In the genomic region with DNA sequence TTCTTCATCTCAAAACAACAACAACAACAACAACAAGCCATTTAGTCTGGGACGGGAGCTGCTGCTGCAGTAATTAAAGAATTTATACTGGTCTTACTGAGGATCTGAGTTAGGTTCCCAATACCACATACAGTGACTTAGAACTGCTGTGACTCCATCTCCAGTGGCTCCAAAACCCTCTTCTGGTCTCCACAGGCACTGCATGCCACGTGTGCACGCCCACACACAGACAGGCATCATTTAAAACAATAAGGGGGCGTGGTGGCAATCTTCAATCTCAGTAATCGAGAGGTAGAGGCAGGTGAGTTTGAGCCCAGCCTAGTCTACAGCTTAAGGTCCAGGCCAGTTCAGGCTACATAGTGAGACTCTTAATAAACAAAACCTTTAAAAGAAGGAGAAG, we compare ENCODE assay signal across 17 mouse cellular contexts. TPM values are rescaled to one million over a fixed set of nuclear protein-coding genes. Genes with fewer than 3 reads are reported as not detected.
DNase-seq lines count a peak whose midpoint lies in the region; ATAC-seq and TF ChIP-seq lines count a peak whose summit lies in the region.
"Had no signal": no experiment of that assay in that cellular context is flagged by ENCODE, and none has a peak within 500 bp of the region (broad histone marks: within the 10 kb centered on the region; RNA-seq: fewer than 3 reads in every experiment).

No protein-coding gene starts in this region.

- H3K4me2 ChIP-seq in hindbrain, postnatal 0 days (ENCODE audit: low read depth, low read length): no peak overlapping the region
- H3K4me2 ChIP-seq in hindbrain, embryonic 13.5 days: no peak overlapping the region
- H3K4me2 ChIP-seq: forebrain, embryonic 13.5 days; hindbrain, embryonic 14.5 days had no signal

- no peak overlapping the region for H3K4me3 ChIP-seq in hindbrain, postnatal 0 days (ENCODE audit: low read length)
- H3K4me3 ChIP-seq in hindbrain, embryonic 13.5 days: no peak overlapping the region
- no peak overlapping the region for H3K4me3 ChIP-seq in forebrain, embryonic 10.5 days
- H3K4me3 ChIP-seq in hindbrain, embryonic 10.5 days: no peak overlapping the region
- H3K4me3 ChIP-seq: forebrain, embryonic 13.5 days; heart, adult 2 months; midbrain, embryonic 10.5 days had no signal

- no peak for DNase-seq in hindbrain, postnatal 0 days (ENCODE audit: low spot score)
- DNase-seq in thymus, postnatal 14 days: peak; percentile 11
- DNase-seq in thymus, adult 18-20 months: no peak
- DNase-seq in induced T-regulatory cell, adult 2 months (ENCODE audit: low read depth): peak; percentile 72
- no peak for DNase-seq in urinary bladder, adult 2 months (ENCODE audit: low spot score)
- no peak for DNase-seq in forebrain, embryonic 10.5 days (ENCODE audit: extremely low spot score, low spot score)
- DNase-seq in hindbrain, embryonic 10.5 days (ENCODE audit: low spot score): no peak
- DNase-seq: cerebellum, adult 9-11 months; embryo, embryonic 11 days; heart, adult 2 months; layer of hippocampus, adult 9-11 months had no signal

- TF ChIP-seq CTCF in hindbrain, postnatal 0 days (IDR thresholded peaks at IDR 0.05; ENCODE audit: low read depth): peak; percentile 25; the same call in 1 of the 2 replicates

- 75% methylated on average over 5 of the region's 5 CpGs for WGBS in hindbrain, postnatal 0 days
- whole genome bisulfite sequencing in hindbrain, embryonic 13.5 days: 72% methylated on average over 5 of the region's 5 CpGs
- 79% methylated on average over 5 of the region's 5 CpGs for WGBS in forebrain, embryonic 10.5 days
- WGBS in hindbrain, embryonic 10.5 days: 79% methylated on average over 5 of the region's 5 CpGs

- H3K27ac ChIP-seq in hindbrain, postnatal 0 days: no peak overlapping the region
- H3K27ac ChIP-seq in hindbrain, embryonic 13.5 days: no peak overlapping the region
- H3K27ac ChIP-seq in forebrain, embryonic 10.5 days: no peak overlapping the region
- no peak overlapping the region for H3K27ac ChIP-seq in hindbrain, embryonic 10.5 days
- H3K27ac ChIP-seq: forebrain, embryonic 13.5 days; heart, adult 2 months; hindbrain, embryonic 14.5 days; midbrain, embryonic 10.5 days had no signal

- peaks cover 8% of the 10 kb centered on the region; the same call in 1 of the 2 replicates for H3K36me3 ChIP-seq in hindbrain, postnatal 0 days (ENCODE audit: insufficient read depth, low read length)
- peaks cover 8% of the 10 kb centered on the region for H3K36me3 ChIP-seq in hindbrain, embryonic 13.5 days
- peaks cover 11% of the 10 kb centered on the region for H3K36me3 ChIP-seq in forebrain, embryonic 10.5 days (replicated peaks)
- peaks cover 12% of the 10 kb centered on the region for H3K36me3 ChIP-seq in hindbrain, embryonic 10.5 days

- no peaks in the 10 kb centered on the region for H3K9me3 ChIP-seq in hindbrain, postnatal 0 days (ENCODE audit: low read length)
- no peaks in the 10 kb centered on the region for H3K9me3 ChIP-seq in hindbrain, embryonic 13.5 days
- H3K9me3 ChIP-seq in forebrain, embryonic 10.5 days: no peaks in the 10 kb centered on the region
- no peaks in the 10 kb centered on the region for H3K9me3 ChIP-seq in hindbrain, embryonic 10.5 days
- H3K9me3 ChIP-seq: forebrain, embryonic 13.5 days; midbrain, embryonic 10.5 days had no signal

- H3K4me1 ChIP-seq in hindbrain, postnatal 0 days (ENCODE audit: insufficient read depth, low read length): 0 out of 2 replicates have a peak, but pooled peaks cover 2% of the 10 kb centered on the region
- H3K4me1 ChIP-seq in hindbrain, embryonic 13.5 days (replicated peaks): 0 out of 2 replicates have a peak, but pooled peaks cover 3% of the 10 kb centered on the region
- no peaks in the 10 kb centered on the region; the same call in 1 of the 2 replicates for H3K4me1 ChIP-seq in forebrain, embryonic 10.5 days
- 0 out of 2 replicates have a peak, but pooled peaks cover under 1% of the 10 kb centered on the region for H3K4me1 ChIP-seq in hindbrain, embryonic 10.5 days (replicated peaks)
- H3K4me1 ChIP-seq: forebrain, embryonic 13.5 days; midbrain, embryonic 10.5 days had no signal

- ATAC-seq in hindbrain, postnatal 0 days: no peak
- ATAC-seq in hindbrain, embryonic 13.5 days (ENCODE audit: low FRiP score): no peak
- ATAC-seq: forebrain, embryonic 13.5 days had no signal

- no peaks in the 10 kb centered on the region for H3K27me3 ChIP-seq in hindbrain, postnatal 0 days (ENCODE audit: insufficient read depth, low read length)
- no peaks in the 10 kb centered on the region for H3K27me3 ChIP-seq in hindbrain, embryonic 13.5 days
- no peaks in the 10 kb centered on the region for H3K27me3 ChIP-seq in forebrain, embryonic 10.5 days (ENCODE audit: poor library complexity, severe bottlenecking)
- H3K27me3 ChIP-seq in hindbrain, embryonic 10.5 days (ENCODE audit: insufficient read depth, poor library complexity, severe bottlenecking): no peaks in the 10 kb centered on the region
- H3K27me3 ChIP-seq: forebrain, embryonic 13.5 days had no signal

- no peak overlapping the region for H3K9ac ChIP-seq in hindbrain, postnatal 0 days (replicated peaks; ENCODE audit: low read length)
- no peak overlapping the region for H3K9ac ChIP-seq in hindbrain, embryonic 13.5 days
- H3K9ac ChIP-seq: forebrain, embryonic 13.5 days; hindbrain, embryonic 14.5 days had no signal

RNA-seq across cellular contexts. Expression of gene Tnk2, which starts 43.5 kb away (rescaled TPM):
- total RNA-seq in hindbrain, postnatal 0 days (2014; rRNA removed): 78.2 and 90.5 TPM in 2 replicates
- 18.6 and 19.2 TPM in 2 replicates for polyA plus RNA-seq in hindbrain, postnatal 0 days (2015; fragmentation: Nextera tagmentation; extraction: Ambion mirVana)
- 18.0 and 19.1 TPM in 2 replicates for polyA plus RNA-seq in hindbrain, embryonic 13.5 days (2015; fragmentation: Nextera tagmentation; extraction: Ambion mirVana)
- polyA plus RNA-seq in urinary bladder, adult 2 months (2012; rRNA removed): 106 and 114 TPM in 2 replicates
- 10.1 and 11.0 TPM in 2 replicates for polyA plus RNA-seq in forebrain, embryonic 10.5 days (2016; fragmentation: Nextera tagmentation; extraction: Ambion mirVana)
- 7.8 and 8.4 TPM in 2 replicates for polyA plus RNA-seq in hindbrain, embryonic 10.5 days (2016; fragmentation: Nextera tagmentation; extraction: Ambion mirVana)

RNA-seq across cellular contexts. Expression of gene Muc4, which starts 48.5 kb away (rescaled TPM):
- total RNA-seq in hindbrain, postnatal 0 days (2014; rRNA removed): not detected in 2 replicates
- not detected in 2 replicates for polyA plus RNA-seq in hindbrain, postnatal 0 days (2015; fragmentation: Nextera tagmentation; extraction: Ambion mirVana)
- not detected in 2 replicates for polyA plus RNA-seq in hindbrain, embryonic 13.5 days (2015; fragmentation: Nextera tagmentation; extraction: Ambion mirVana)
- 0.19 and 0.25 TPM in 2 replicates for polyA plus RNA-seq in urinary bladder, adult 2 months (2012; rRNA removed)
- 0.15 TPM in 1 of 2 replicates, not detected in the other for polyA plus RNA-seq in forebrain, embryonic 10.5 days (2016; fragmentation: Nextera tagmentation; extraction: Ambion mirVana)
- polyA plus RNA-seq in hindbrain, embryonic 10.5 days (2016; fragmentation: Nextera tagmentation; extraction: Ambion mirVana): 0.56 and 0.63 TPM in 2 replicates
- total RNA-seq: left cerebral cortex, postnatal 10 days had no signal
- polyA plus RNA-seq: heart, postnatal 0 days; hindbrain, embryonic 14.5 days had no signal

Comparison
In these comparisons a context has a peak if more than half of its experiments do, and no peak if none do; other contexts are left out.
1. DNase-seq: peak in thymus, postnatal 14 days (single experiment) and induced T-regulatory cell, adult 2 months (single experiment); none in hindbrain, postnatal 0 days (single experiment), thymus, adult 18-20 months (0 of 2), urinary bladder, adult 2 months (single experiment), forebrain, embryonic 10.5 days (single experiment) and hindbrain, embryonic 10.5 days (single experiment).